Mouse (Mus musculus): Measurements from ENCODE around the gene Ttyh1. TPM values are rescaled to one million over a fixed set of nuclear protein-coding genes. Genes with fewer than 3 reads are reported as not detected.

Ttyh1 gene
- polyA plus RNA-seq, 1 experiment from 2014 or later = 0.96 TPM

- no peak for DNase-seq (ENCODE audit: low spot score)
These were observed 3.6 kb downstream of the Ttyh1 start for GRCm38 (mm10) chr7:4122783-4123182.

GRCm38 (mm10) chr7:4123732-4124131 is 4.5 kb downstream of the Ttyh1 start:
- DNase-seq (ENCODE audit: low spot score) = no peak

- peak; percentile 78 for DNase-seq (ENCODE audit: low spot score)
These were observed 5.1 kb downstream of the Ttyh1 start for GRCm38 (mm10) chr7:4124315-4124759.

- no peak for DNase-seq (ENCODE audit: low spot score)
These were observed 5.6 kb downstream of the Ttyh1 start for GRCm38 (mm10) chr7:4124856-4125255.

- DNase-seq (ENCODE audit: low spot score) = no peak
These were observed 6.1 kb downstream of the Ttyh1 start for GRCm38 (mm10) chr7:4125306-4125705.

DNA sequence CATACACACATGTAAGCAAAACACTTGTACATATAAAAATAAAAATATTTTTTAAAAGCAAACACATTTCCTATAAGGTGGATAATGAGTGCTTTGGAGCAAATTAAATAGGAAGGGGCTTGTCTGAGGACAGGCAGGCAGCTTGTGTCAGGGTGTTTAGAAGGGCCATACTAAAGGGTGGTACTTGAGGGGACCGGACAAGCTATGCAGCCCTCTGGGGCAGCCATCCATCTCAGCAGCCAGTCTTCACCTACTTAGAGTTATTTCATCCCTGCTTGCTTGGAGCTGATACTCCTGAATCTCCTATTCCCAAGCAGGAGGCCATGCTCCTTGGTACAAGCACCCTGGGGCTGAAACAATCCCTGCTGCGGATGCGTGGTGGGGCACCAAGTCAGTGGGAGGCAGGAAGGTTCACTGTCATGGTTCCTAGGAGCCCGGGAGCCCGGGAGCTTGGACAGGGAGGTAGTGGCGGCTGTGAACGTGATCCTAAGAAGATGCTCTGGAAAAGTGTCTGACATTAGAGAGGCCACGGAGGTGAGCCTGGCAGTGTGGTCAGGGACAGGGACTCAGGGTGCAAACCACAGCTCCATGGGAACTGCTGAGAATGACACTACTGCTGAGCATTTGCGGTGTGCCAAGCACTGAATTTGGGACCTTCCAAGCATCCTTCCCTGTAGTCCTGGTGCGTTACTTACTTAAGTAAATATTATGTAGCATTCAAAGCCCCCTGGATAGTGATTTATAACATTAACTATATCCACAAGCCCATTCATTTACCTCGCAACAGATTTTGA is 8.0 kb downstream of the Ttyh1 start:
- DNase-seq (ENCODE audit: low spot score) = no peak

DNA sequence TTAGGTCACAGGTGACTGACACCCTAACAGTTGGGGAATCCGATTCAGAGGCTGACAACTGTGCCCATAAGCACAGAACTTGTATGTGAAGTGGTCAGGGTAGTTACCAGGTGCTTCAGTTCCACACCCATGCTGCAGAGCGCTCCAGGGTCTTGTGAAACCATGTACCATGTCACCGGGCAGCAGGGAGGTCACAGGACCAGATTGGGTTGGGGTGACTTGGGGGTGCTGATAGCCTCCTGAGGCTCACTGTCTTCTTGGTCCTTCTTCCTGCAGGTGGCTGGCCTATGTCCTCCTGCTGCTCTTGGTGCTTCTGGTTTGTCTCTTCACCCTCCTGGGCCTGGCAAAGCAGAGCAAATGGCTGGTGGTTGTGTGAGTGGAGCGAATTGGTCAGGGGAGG is 8.7 kb downstream of the Ttyh1 start:
- no peak for DNase-seq (ENCODE audit: low spot score)

DNA sequence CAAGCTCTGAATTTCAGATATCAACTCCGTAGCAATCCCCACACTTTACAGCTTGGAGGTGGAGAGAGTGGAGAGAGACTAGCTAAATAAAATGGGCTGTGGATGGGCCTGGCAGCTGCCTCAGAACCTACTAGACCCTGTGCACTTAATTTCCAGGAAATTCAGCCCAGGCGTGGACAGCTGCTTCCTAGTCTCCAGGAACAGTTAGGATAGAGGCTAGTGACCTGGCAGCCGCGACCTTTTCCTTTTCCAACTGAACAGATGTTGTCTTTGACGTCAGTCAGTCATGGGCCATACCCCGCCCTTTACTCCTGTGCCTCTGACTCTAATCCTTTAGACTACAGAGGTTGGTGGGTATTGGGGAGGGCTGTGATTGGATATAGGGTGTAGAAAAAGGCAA is 9.7 kb downstream of the Ttyh1 start:
- DNase-seq (ENCODE audit: low spot score) = no peak

DNA sequence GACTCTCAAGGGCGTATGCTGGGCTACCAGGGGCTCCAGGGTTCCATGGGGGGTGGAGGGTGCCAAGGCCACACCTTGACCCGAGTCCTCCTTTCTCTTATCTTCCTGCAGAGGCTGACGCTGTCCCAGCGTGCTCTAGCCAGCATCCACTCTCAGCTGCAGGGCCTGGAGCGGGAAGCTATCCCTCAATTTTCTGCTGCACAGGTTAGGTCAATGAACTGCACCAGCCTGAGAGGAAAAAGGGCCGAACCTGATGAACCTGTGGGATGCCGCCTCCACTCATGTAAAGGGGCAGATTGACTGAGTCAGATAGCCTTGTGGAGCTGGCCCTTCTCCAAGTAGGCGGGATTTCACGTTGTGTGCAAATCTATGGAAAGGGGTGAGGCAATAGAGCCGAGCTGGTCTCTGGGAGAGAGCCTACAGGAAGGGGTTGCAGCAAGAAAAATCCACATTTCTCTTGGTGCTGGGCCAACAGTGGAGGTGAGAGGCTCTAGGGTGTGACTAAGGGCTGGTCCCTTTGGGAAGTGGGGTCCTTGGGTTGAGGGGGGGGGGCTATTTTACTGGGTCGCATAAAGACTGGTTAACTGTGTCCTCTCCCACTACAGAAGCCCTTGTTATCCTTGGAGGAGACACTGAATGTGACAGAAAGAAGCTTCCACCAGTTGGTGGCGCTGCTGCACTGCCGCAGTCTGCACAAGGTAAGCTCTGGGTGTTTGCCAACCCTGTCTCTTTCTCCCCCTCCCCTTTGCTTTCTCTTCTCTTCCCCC is 11.7 kb downstream of the Ttyh1 start:
- DNase-seq (ENCODE audit: low spot score) = peak; percentile 87

DNA sequence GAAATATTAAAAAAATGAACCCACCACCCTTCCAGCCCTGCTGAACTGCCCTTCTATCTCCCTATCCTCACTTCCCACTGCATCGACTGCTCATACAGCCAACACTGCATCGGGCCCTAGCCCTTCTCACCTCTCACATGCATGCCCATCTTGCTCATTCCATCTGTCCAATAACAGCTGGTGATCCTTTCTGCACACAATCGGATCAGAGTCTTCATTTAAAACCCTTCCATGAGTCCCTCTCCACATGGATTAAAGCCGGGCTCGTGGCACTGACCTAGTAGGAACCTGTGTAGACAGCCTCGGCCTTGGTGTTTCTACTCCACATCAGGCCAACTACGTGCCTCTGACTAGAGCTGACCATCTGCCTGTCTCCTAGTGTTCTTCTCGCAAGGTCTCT is 12.8 kb downstream of the Ttyh1 start:
- no peak for DNase-seq (ENCODE audit: low spot score)

DNA sequence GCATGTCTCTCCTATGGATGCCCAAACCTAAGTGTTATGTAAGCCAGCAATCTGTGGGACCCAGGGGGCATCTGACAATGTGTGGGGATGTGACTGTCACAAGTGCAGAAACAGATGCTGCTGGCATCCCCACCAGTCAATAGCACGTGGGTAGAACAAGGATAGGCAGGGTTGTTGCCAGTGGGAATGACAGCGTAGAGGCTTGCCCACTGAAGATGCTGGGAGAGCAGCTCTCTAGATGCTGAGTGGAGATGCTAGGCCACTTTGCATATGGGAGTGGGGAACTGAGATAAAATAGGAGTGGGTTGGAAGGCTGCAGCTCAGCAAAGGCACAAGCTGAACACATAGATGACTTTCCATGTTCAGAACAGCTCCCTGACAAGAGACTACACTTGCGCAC is 13.4 kb downstream of the Ttyh1 start:
- no peak for DNase-seq (ENCODE audit: low spot score)

- no peak for DNase-seq (ENCODE audit: low spot score)
These were observed 13.8 kb downstream of the Ttyh1 start for GRCm38 (mm10) chr7:4132998-4133397.

- DNase-seq (ENCODE audit: low spot score) = no peak
These were observed 15.7 kb downstream of the Ttyh1 start for GRCm38 (mm10) chr7:4134911-4135310.

DNA sequence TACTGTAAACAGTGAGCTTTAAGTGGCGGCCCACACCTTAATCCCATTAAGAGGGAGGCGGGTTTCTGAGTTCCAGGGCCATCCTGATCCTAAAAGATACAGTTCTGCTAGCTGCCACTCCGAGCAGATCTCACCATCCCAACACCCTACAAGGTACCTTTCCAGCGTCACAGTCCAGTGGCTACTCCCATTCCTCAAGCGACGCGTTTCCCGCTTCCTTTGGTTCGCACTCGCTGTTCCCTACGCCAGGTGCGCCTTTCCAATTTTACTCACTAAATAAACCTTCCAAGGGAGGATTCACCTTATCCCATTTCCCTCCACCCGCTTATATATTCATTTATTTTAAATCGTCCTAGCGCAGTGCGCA is 17.2 kb downstream of the Ttyh1 start:
- no peak for DNase-seq (ENCODE audit: low spot score)

DNA sequence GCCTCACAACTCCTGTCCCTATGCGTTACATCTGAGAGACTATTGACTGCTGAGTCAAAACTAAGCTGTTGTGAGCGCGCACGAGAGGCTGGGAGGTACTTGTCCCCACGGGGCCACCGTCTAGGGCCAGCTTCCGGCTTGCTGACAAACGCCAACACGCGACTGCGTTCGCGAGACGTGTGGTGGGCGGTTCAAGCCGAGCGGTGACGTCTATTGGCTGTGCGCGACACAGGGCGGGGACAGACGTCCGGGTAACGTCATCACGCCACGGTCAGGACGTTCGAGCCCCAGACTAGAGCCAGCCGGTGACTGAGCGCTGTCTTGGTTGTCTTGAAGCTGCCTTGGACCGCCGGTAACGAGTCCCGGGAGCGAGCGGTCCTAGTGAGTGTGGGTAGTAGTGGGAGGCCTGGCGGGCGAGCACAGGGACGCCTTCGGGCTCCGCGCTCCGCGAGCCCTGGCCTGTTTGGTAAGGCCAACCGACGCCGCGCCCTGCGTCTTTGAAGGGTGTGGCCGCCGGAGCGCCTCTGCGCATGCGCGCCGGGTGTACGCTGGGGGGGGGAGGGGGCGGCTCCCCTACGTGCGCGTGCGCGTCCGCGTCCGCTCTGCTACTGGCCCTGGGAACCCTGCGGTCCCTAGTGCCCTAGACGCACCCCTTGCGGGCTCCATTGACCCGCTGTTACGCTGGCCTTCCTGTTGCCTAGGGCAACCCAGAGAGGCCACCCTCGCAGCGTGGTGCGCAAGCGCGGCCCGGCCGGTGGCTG is 17.7 kb downstream of the Ttyh1 start, which contains the start of gene Leng8:
Gene Leng8, plus strand, starts transcription at position 269 of the 761 bp plus-strand sequence.
- DNase-seq (ENCODE audit: low spot score) = peak; percentile 99

DNA sequence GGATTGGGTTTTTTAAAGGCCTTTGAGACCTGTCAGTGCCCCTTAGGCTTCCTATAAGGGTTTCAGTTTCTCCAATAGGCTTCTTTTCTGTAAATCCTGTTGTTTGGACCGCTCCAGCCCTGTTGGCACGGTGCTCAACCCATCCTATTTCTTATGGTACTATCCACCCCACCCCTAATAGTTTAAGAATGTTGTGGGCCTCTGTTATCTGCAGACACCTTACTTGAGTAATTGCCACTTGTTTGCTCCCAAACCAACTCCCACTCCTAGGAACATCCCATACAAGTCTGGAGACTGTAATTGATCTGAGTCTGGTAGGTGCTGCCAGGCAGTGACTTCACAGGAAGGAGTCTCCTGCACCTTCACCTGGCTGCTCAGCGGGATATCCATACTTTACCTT is 18.5 kb downstream of the Ttyh1 start:
- DNase-seq (ENCODE audit: low spot score) = no peak

DNA sequence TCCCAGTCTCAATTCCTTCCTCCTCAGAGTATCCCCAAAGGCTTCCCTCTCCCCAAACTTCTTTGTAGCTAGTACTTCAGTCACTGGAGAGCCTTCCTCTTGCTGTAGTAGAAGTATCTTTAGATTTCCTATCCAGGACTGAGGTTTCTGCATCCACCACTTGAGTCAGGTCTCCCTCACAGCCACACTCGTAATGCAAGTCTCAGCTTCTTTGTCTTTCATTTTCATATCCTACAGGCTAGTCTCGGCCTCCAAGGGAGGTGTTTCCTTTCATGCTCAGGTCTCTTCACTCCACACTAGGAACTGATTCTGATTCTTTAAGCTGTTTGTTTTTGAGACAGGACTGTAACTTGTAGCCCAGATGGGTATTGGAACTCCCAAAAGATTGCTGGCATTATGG is 19.0 kb downstream of the Ttyh1 start:
- no peak for DNase-seq (ENCODE audit: low spot score)

- DNase-seq (ENCODE audit: low spot score) = no peak
These were observed 19.5 kb downstream of the Ttyh1 start for GRCm38 (mm10) chr7:4138671-4139070.

- DNase-seq (ENCODE audit: low spot score) = no peak
These were observed 20.2 kb downstream of the Ttyh1 start for GRCm38 (mm10) chr7:4139391-4139790.

DNA sequence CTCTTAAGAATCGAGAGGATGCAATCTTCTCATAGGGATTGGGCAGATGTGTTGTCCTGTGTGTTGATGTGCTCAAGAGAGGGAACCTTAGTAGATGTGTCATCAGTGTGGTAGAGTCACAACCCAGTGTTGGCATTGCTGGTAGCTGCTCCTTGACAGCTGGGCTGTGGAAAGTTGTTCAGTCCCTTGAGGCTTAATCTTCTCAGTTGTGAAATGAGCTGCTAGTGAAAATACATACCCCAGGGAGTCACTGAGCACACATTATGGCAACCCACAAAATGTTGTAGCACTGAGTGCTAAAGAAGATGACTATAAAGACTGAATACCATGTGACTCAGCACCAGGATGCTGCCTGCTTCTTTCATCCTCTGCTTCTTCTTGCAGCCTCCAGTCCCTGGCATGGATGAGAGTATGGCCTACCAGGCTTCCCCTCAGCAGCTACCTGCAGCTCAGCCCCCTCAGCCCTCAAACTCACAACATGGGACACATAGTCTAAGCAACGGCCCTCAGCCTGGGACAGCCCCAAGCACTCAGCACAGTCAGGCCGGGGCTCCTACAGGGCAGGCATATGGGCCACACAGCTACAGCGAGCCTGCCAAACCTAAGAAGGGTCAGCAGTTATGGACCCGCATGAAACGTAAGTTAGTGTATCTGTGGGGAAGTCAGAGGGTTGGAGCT is 22.6 kb downstream of the Ttyh1 start:
- DNase-seq (ENCODE audit: low spot score) = no peak

DNA sequence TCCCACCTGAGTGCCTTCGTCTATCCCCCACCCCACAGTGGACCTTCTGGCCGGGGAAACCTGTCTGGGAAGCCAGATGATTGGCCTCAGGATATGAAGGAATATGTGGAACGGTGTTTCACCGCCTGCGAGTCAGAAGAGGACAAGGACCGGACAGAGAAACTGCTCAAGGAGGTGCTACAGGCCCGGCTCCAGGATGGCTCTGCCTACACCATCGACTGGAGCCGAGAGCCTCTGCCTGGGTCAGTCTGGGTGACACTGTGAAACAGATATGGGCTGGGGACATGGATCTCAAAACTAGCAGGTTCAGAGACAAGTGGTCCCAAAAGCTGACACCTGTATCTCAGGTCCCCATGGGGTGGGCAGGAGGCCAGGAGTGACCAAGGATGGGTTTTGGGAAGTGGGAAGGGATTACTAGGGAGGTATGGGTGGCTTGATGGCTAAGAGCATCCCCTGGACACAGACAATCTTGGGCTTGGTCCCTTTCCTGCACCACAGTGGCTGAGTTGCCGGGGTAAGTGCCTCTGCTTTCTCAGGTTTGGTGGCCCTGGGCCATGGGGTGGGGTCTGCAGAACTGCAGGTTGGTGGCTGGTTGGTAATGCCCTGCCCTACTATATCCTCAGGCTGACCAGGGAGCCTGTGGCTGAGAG is 23.7 kb downstream of the Ttyh1 start:
- DNase-seq (ENCODE audit: low spot score) = no peak

Measured in thymus, postnatal 0 days (tissue).